9 mouse cellular contexts compared by ENCODE assay signal in the genomic region with DNA sequence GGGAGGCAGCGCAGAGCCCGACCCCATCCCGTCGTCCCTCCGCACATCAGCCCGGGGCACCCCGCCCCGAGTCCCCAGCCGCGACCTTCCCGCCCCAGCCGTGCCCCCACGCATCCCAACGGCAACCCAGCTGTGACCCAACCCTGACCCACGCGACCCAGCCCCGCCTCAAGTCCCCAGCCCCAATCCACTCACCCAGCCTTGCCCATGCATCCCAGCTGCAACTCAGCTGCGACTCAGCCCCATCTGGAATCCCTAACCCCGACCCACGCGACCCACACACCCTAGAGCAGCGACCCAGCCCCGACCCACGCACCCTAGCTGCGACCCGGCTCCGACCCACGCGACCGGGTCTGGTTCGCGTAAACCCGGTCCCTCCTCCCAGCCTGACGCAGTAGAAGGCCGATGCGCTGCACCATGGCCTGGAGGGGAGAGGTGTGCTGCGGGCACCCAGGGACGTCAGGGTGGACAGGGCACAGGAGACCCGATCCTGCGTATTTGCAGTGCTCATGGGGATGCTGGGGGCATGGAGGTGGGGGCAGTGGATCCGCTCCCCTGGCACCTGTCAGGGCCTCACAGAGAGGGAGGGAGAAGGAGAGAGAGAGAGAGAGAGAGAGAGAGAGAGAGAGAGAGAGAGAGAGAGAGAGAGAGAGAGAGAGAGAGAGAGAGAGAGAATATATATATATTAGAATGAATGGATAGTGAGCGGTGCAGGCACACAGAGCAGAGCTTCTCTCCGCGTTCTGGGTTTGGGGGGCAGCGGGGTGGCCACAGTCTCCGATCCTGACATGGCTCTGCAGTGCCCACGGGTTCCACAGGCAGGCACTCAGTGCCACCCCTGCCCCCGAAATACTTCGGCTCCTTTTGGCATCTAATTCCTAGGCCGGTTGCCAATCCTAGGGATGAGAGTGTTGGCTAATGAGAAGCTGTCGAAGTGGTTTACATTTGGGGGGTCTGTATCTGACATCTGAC. TPM values are rescaled to one million over a fixed set of nuclear protein-coding genes. Genes with fewer than 3 reads are reported as not detected.
DNase-seq lines count a peak whose midpoint lies in the region; ATAC-seq lines count a peak whose summit lies in the region.
"Had no signal": no experiment of that assay in that cellular context is flagged by ENCODE, and none has a peak within 500 bp of the region (broad histone marks: within the 10 kb centered on the region; RNA-seq: fewer than 3 reads in every experiment).

No protein-coding gene starts in this region.

- 2% methylated on average over 51 of the region's 51 CpGs for WGBS in lung, embryonic 15.5 days
- WGBS in forebrain, embryonic 13.5 days: 4% methylated on average over 46 of the region's 51 CpGs
- WGBS in limb, embryonic 15.5 days: 2% methylated on average over 45 of the region's 51 CpGs
- 3% methylated on average over 45 of the region's 51 CpGs for WGBS in stomach, embryonic 14.5 days

- H3K27ac ChIP-seq in lung, embryonic 15.5 days: no peak overlapping the region
- H3K27ac ChIP-seq in forebrain, embryonic 13.5 days: no peak overlapping the region
- H3K27ac ChIP-seq in limb, embryonic 15.5 days: no peak overlapping the region
- H3K27ac ChIP-seq in stomach, embryonic 14.5 days (ENCODE audit: low read length): no peak overlapping the region

- peak overlapping the region; percentile 49 for H3K4me3 ChIP-seq in lung, embryonic 15.5 days
- peak overlapping the region; percentile 42 for H3K4me3 ChIP-seq in forebrain, embryonic 13.5 days
- H3K4me3 ChIP-seq in limb, embryonic 15.5 days: peak overlapping the region; percentile 48
- peak overlapping the region; percentile 42 for H3K4me3 ChIP-seq in stomach, embryonic 14.5 days (ENCODE audit: low read depth, low read length)

- 0 out of 2 replicates have a peak, but pooled peaks have one; percentile 1 for ATAC-seq in lung, embryonic 15.5 days (ENCODE audit: borderline replicate concordance, extremely low read depth, low FRiP score, low TSS enrichment)
- no peak for ATAC-seq in forebrain, embryonic 13.5 days
- no peak for ATAC-seq in limb, embryonic 15.5 days (ENCODE audit: insufficient number of reproducible peaks, low FRiP score, low TSS enrichment, low read depth)
- no peak for ATAC-seq in stomach, embryonic 14.5 days (ENCODE audit: insufficient number of reproducible peaks, insufficient read depth, low FRiP score, low read depth)

- no peak for DNase-seq in lung, adult 18-20 months
- DNase-seq in urinary bladder, postnatal 4 days (ENCODE audit: low spot score in 2 of 2): no peak
- DNase-seq in cerebellum, adult 18-20 months: no peak
- DNase-seq in kidney, adult 11 months: no peak
- DNase-seq: thymus, postnatal 36 days had no signal

- peak overlapping the region; percentile 38 for H3K9ac ChIP-seq in lung, embryonic 15.5 days
- peak overlapping the region; percentile 45; the same call in 1 of the 2 replicates for H3K9ac ChIP-seq in forebrain, embryonic 13.5 days
- H3K9ac ChIP-seq in limb, embryonic 15.5 days: peak overlapping the region; percentile 23
- H3K9ac ChIP-seq in stomach, embryonic 14.5 days (replicated peaks; ENCODE audit: low read depth, low read length): 0 out of 2 replicates have a peak overlapping the region, but pooled peaks have one; percentile 28

- H3K4me1 ChIP-seq in lung, embryonic 15.5 days: peaks cover 51% of the 10 kb centered on the region
- peaks cover 37% of the 10 kb centered on the region for H3K4me1 ChIP-seq in forebrain, embryonic 13.5 days
- H3K4me1 ChIP-seq in limb, embryonic 15.5 days: peaks cover 31% of the 10 kb centered on the region
- peaks cover 22% of the 10 kb centered on the region for H3K4me1 ChIP-seq in stomach, embryonic 14.5 days (ENCODE audit: control insufficient read depth, insufficient read depth, low read length)

- H3K27me3 ChIP-seq in lung, embryonic 15.5 days: peaks cover 84% of the 10 kb centered on the region
- peaks cover 97% of the 10 kb centered on the region for H3K27me3 ChIP-seq in forebrain, embryonic 13.5 days
- peaks cover 99% of the 10 kb centered on the region for H3K27me3 ChIP-seq in limb, embryonic 15.5 days
- peaks cover 35% of the 10 kb centered on the region for H3K27me3 ChIP-seq in stomach, embryonic 14.5 days (ENCODE audit: control insufficient read depth, insufficient read depth, low read length)

- no peaks in the 10 kb centered on the region for H3K9me3 ChIP-seq in lung, embryonic 15.5 days
- no peaks in the 10 kb centered on the region for H3K9me3 ChIP-seq in forebrain, embryonic 13.5 days (replicated peaks)
- H3K9me3 ChIP-seq in limb, embryonic 15.5 days: no peaks in the 10 kb centered on the region
- no peaks in the 10 kb centered on the region for H3K9me3 ChIP-seq in stomach, embryonic 14.5 days (ENCODE audit: control insufficient read depth, low read depth, low read length)

- no peaks in the 10 kb centered on the region for H3K36me3 ChIP-seq in lung, embryonic 15.5 days
- H3K36me3 ChIP-seq in forebrain, embryonic 13.5 days (ENCODE audit: poor library complexity, severe bottlenecking): no peaks in the 10 kb centered on the region
- no peaks in the 10 kb centered on the region for H3K36me3 ChIP-seq in limb, embryonic 15.5 days
- H3K36me3 ChIP-seq in stomach, embryonic 14.5 days (ENCODE audit: control insufficient read depth, insufficient read depth, low read length): no peaks in the 10 kb centered on the region

- peak overlapping the region; percentile 82 for H3K4me2 ChIP-seq in lung, embryonic 15.5 days
- peak overlapping the region; percentile 64 for H3K4me2 ChIP-seq in forebrain, embryonic 13.5 days
- H3K4me2 ChIP-seq in limb, embryonic 15.5 days: peak overlapping the region; percentile 81
- H3K4me2 ChIP-seq in stomach, embryonic 14.5 days (replicated peaks; ENCODE audit: low read depth, low read length): peak overlapping the region; percentile 69

RNA-seq across cellular contexts. Expression of a gene that starts 0.8 kb away (rescaled TPM):
- polyA plus RNA-seq in lung, embryonic 15.5 days (2015; fragmentation: Nextera tagmentation; extraction: Ambion mirVana): 7.4 and 9.5 TPM in 2 replicates
- 4.9 and 8.5 TPM in 2 replicates for polyA plus RNA-seq in forebrain, embryonic 13.5 days (2015; fragmentation: Nextera tagmentation; extraction: Ambion mirVana)
- polyA plus RNA-seq in limb, embryonic 15.5 days (2015; fragmentation: Nextera tagmentation; extraction: Ambion mirVana): 1.7 and 2.4 TPM in 2 replicates
- 18.3 and 20.9 TPM in 2 replicates for polyA plus RNA-seq in stomach, embryonic 14.5 days (2014; fragmentation: Nextera tagmentation; extraction: Ambion mirVana)

RNA-seq across cellular contexts. Expression of a gene that starts 29.4 kb away (rescaled TPM):
- polyA plus RNA-seq in lung, embryonic 15.5 days (2015; fragmentation: Nextera tagmentation; extraction: Ambion mirVana): 70.9 and 78.3 TPM in 2 replicates
- 83.2 and 90.8 TPM in 2 replicates for polyA plus RNA-seq in forebrain, embryonic 13.5 days (2015; fragmentation: Nextera tagmentation; extraction: Ambion mirVana)
- 78.4 and 84.7 TPM in 2 replicates for polyA plus RNA-seq in limb, embryonic 15.5 days (2015; fragmentation: Nextera tagmentation; extraction: Ambion mirVana)
- 84.6 and 86.0 TPM in 2 replicates for polyA plus RNA-seq in stomach, embryonic 14.5 days (2014; fragmentation: Nextera tagmentation; extraction: Ambion mirVana)

RNA-seq across cellular contexts. Expression of a gene that starts 47.9 kb away (rescaled TPM):
- 154 and 166 TPM in 2 replicates for polyA plus RNA-seq in lung, embryonic 15.5 days (2015; fragmentation: Nextera tagmentation; extraction: Ambion mirVana)
- polyA plus RNA-seq in forebrain, embryonic 13.5 days (2015; fragmentation: Nextera tagmentation; extraction: Ambion mirVana): 172 and 179 TPM in 2 replicates
- polyA plus RNA-seq in limb, embryonic 15.5 days (2015; fragmentation: Nextera tagmentation; extraction: Ambion mirVana): 95.9 and 97.8 TPM in 2 replicates
- polyA plus RNA-seq in stomach, embryonic 14.5 days (2014; fragmentation: Nextera tagmentation; extraction: Ambion mirVana): 121 and 125 TPM in 2 replicates

RNA-seq across cellular contexts. Expression of a gene that starts 50.2 kb away (rescaled TPM):
- polyA plus RNA-seq in lung, embryonic 15.5 days (2015; fragmentation: Nextera tagmentation; extraction: Ambion mirVana): 11.9 and 13.1 TPM in 2 replicates
- 13.9 and 16.3 TPM in 2 replicates for polyA plus RNA-seq in forebrain, embryonic 13.5 days (2015; fragmentation: Nextera tagmentation; extraction: Ambion mirVana)
- 13.8 and 16.6 TPM in 2 replicates for polyA plus RNA-seq in limb, embryonic 15.5 days (2015; fragmentation: Nextera tagmentation; extraction: Ambion mirVana)
- polyA plus RNA-seq in stomach, embryonic 14.5 days (2014; fragmentation: Nextera tagmentation; extraction: Ambion mirVana): 5.0 and 6.0 TPM in 2 replicates
